Mouse (Mus musculus) adrenal gland, adult 2 months (tissue): ENCODE data around the gene 4933430I17Rik. TPM values are rescaled to one million over a fixed set of nuclear protein-coding genes. Genes with fewer than 3 reads are reported as not detected.

Experiments used
- DNase-seq: peaks from one replicate; pipeline ENCODE4 v3.0.0; 2021
- polyA plus RNA-seq: library from polyadenylated mRNA; depleted of rRNA; stranded (reverse); fragments of >200 nt; gene quantifications from 2 replicates; pipeline ENCODE4 v1.2.3, GENCODE M21; 2012
- total RNA-seq, 2 experiments: library from RNA; stranded (reverse); gene quantifications; 2 replicates each; pipeline ENCODE4 v1.2.3; 2021

Gene 4933430I17Rik
- total and polyA plus RNA-seq, 3 experiments, result 0.06 to 0.31 (median 0.14) TPM

DNA sequence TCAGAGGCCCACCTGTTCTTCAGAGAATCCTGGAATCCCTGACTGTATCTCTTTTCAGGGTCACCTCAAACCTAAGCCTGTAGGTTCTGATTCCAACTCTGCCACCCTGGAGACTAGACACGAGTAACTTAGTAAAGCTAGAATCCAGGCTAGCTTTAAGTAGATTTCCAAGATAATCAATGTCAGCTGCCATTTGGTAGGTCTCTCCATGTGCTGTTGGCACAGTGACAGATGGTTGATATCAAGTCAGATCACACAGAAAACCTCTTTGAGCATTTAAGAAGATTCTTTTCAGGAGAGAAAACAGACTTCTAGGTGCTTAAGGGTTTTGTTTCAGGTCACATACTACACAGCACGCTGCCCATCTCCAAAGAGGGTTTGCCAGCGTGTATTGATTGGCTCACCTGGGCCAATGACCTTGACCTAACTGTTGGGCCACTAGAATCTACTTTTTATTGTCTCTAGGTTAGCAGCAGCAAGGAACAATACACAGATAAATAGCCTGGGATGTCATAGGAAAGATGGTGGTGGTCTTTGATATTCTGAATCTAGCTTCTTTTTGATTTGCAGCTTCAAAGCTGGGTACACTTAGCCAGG, 21.7 kb upstream of the 4933430I17Rik start, which contains the start of gene Hdhd3:
Gene Hdhd3, minus strand, starts transcription at position 94 of the 597 bp plus-strand sequence.
- DNase-seq, result no peak

GRCm38 (mm10) chr4:62505991-62506390, 19.2 kb upstream of the 4933430I17Rik start:
- DNase-seq, result peak; percentile 44

GRCm38 (mm10) chr4:62506798-62507197, 18.4 kb upstream of the 4933430I17Rik start:
- peak; percentile 54 for DNase-seq

DNA sequence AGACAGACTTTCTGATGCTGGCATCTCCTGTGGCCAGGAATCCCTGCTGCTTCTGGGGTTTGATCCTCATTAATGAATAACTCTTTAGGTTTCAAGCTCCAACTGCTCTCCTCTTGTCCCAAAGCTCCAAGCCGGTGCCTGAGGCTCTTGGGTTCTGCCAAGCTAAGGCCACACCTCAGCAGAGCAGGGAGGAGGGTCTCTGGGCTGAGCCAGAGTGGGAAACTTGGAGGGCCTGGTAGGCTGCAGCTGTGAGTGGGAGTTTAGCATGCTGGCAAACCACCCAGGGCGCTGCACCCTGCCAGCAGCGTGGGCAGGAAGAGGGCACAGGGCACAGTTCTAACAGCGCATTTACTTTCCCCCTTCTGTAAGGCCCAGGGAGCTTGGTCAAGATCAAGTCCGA, 16.3 kb upstream of the 4933430I17Rik start:
- DNase-seq, result no peak

- peak; percentile 94 for DNase-seq
Observed at GRCm38 (mm10) chr4:62509946-62510345, 15.2 kb upstream of the 4933430I17Rik start.

DNA sequence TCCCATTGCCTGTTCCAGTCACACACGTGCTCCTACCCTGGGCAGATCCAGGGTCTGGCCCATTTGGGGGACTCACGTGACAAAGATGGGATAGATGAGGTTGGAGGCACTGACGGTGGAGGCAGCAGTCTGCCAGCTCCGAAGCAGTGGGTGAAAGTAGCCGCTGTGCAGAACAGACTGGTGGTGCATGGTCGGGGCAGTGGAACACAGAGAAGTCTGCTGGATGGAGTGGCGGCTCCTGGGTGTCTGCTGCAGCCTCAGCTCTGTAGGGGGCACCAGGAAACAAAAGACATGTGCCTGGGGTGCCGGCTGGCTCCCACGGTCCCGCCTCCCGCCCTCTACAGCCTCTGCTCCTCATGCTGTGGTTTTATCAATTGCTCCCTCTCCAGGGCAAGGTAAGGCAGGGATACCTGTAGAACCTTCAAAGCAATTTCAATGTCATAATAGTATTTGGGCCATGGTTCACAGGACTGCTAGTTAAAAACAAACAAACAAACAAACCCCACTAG, 11.1 kb upstream of the 4933430I17Rik start:
- DNase-seq, result no peak

DNA sequence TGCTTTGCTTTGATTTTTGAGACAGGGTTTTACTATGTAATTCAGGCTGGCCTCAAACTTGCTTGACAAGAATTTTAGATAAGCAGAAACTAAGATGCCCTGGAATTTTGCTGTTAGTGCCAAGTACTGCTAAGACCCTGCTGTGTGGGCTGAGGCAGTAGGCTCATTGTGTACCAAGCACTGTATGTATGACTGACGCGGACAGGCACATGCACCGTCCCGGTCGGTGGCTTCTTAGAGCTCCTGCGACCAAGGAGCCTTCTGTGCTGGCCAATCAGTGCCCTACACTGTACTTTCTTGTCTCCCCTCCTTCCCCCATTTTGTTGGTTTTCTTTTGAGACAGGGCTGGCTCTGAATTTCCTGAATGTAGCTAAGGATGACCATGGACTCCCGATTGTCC, 10.2 kb upstream of the 4933430I17Rik start:
- no peak for DNase-seq

DNA sequence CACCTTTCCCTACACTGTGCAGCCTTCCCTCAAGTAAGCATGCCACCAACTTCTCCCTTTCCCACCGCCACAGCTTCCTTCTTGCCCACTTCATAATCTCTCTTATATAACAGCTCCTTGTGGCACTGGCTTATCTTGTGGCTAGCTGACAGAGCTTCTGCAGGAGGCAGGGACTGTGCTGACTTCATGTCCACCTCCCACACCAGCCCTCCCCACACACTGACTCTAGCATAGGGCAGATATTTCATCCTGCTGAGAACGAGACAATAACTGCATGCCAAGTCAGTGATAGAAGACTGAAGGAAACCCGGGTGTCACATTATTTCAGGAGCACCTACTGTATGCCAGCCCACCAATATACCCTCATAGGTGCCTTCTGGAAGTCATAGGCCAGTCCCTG, 9.7 kb upstream of the 4933430I17Rik start:
- DNase-seq, result no peak

DNA sequence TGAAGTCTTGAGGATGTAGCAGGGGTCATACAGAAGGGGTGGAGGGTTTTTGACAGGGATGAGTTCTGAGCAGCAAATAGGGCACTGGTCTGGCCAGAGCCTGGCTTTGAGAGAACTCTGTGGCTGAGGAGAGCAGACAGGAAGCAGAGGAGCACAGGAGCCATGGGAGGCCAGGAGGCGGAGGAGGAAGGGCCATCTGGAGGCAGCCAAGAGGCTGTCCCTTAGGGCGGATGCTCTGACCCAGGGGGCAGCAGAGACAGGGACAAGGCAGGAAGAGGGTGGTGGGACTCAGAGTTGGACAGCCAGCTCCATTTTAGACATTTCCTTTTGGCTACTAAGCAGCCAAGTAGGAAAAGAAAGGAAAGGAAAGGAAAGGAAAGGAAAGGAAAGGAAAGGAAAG, 9.1 kb upstream of the 4933430I17Rik start:
- DNase-seq, result peak; percentile 79

GRCm38 (mm10) chr4:62516579-62516978, 8.6 kb upstream of the 4933430I17Rik start:
- no peak for DNase-seq

DNA sequence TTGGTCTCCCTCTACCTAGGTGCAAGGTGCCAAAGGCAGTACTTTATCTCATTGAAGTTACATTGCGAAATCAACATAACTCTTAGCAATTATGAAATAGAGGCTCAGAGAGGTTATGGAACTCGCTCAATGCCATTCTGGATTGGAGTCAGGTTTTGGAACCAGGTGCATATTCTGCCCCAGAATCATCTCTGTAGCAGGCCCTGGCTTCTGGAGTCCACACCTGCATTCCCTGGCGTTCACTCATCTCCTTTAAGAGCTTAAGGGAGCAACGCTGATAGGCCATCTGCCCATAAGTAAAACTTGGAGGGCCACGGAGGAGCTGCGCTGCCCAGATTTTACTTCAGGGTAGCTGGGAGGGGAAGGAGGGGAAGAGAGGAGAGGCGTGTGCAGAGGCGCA, 8.1 kb upstream of the 4933430I17Rik start:
- no peak for DNase-seq

DNA sequence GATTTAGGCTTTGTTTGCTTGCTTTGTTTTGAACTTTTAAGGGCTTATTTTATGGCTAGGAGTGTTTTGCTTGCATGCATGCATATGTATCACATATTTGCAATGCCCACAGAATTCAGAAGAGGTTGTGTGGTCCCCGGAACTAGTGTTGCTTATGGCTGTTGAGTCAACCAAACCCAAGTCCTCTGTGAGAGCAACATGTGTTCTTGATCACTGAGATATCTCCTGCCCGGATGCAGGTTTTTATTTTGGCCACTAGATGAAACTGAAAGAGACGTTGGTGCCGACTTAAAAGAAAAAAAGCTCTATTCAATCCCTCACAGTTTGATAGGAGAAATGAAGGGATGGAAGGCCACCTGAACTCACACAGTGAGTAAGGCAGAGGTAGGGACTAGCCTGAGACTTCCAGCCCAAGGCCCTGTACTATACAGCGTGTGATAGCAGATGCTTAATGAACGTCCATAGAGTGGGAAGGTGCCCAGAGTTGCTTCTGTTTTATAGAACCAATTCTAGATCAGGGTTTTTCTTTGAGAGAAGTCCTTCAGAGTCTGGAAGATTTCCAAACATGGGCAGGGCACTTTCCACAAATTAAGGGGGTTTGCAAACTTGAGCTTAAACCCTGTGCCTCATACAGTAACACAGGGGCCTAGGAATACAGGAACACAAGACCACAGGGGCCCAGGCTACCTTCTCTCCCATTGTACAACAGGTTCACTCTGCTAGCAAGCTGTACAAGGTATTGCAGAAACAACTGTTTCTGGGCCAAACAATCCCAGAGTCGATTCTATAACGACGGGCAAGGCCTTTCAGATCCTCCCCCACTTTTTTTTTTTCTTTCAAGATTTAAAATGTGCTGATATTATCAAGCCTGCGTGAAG, 7.4 kb upstream of the 4933430I17Rik start:
- no peak for DNase-seq

- peak; percentile 70 for DNase-seq
Observed at GRCm38 (mm10) chr4:62518416-62519121, 6.6 kb upstream of the 4933430I17Rik start.

GRCm38 (mm10) chr4:62519122-62519848, 5.9 kb upstream of the 4933430I17Rik start:
- DNase-seq, result no peak

GRCm38 (mm10) chr4:62519849-62520233, 5.3 kb upstream of the 4933430I17Rik start, which contains the start of gene Alad:
Gene Alad, minus strand, starts transcription at chr4:62519918.
- peak; percentile 95 for DNase-seq

- DNase-seq, result no peak
Observed at GRCm38 (mm10) chr4:62520892-62521400, 4.2 kb upstream of the 4933430I17Rik start.

DNA sequence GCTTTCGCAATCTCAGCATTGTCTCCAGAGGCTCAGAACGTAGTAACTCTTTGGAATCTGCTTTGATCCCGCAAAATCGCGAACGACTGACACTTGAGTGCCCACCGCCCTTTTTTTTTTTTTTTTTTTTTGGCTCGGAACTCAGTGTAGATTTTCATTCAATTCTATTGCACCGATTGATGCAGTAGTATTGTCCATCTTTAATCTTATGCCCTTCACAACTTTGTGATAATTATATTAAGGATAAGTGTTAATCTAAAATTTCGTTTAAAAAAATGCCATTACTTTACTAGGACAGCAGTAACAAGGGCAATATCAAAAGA, 281 bp downstream of the 4933430I17Rik start:
- DNase-seq, result no peak

DNA sequence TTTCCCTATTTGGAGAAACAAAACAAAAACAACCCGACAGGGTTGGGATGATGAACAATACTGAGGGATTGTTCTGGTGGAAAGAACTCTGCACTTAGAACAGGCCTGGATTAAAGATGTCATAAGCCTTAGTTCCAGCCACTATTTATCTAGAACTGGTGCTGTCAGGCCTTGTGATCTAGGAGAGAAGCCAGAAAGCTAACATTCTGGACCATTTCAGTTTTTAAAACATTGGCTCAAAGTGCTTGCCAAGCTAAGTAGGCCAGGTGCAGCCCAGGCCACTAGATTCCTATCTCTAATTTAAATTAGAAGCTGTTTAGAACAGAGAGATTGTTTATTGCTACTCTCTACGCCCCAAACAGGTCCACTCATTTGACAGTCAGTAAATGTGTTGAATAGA, 1.1 kb downstream of the 4933430I17Rik start:
- no peak for DNase-seq

GRCm38 (mm10) chr4:62527655-62528054, 2.5 kb downstream of the 4933430I17Rik start:
- no peak for DNase-seq

GRCm38 (mm10) chr4:62533729-62534128, 8.6 kb downstream of the 4933430I17Rik start:
- no peak for DNase-seq

- DNase-seq, result no peak
Observed at GRCm38 (mm10) chr4:62541802-62542201, 16.6 kb downstream of the 4933430I17Rik start.

GRCm38 (mm10) chr4:62543782-62544181, 18.6 kb downstream of the 4933430I17Rik start:
- no peak for DNase-seq
